Mouse (Mus musculus) liver, embryonic 16.5 days (tissue): ENCODE data around the gene Socs7. TPM values are rescaled to one million over a fixed set of nuclear protein-coding genes. Genes with fewer than 3 reads are reported as not detected.

Source experiments
- ATAC-seq: fragments of 200-750 bp; cut with Nextera tagmentation; 2 replicates; pipeline ENCODE4 v1.8.0; 2017; ENCODE audit warnings: low read depth, mild to moderate bottlenecking, moderate number of reproducible peaks, moderate library complexity
- H3K27ac ChIP-seq: fragments of 300-500 bp; sonication (generic); 2 replicates; pipeline ENCODE4 v1.5.1; 2014; ENCODE audit warnings: mild to moderate bottlenecking, low read length
- H3K27me3 ChIP-seq: fragments of 300-500 bp; sonication (generic); 2 replicates; pipeline ENCODE4 v1.6.1; 2014; ENCODE audit warnings: low read depth, low read length, mixed read lengths; ENCODE audit not compliant: control insufficient read depth, insufficient read depth
- H3K36me3 ChIP-seq: fragments of 300-500 bp; sonication (generic); 2 replicates; pipeline ENCODE4 v1.6.1; 2014; ENCODE audit warnings: mild to moderate bottlenecking; ENCODE audit not compliant: control insufficient read depth, insufficient read depth
- H3K4me1 ChIP-seq: fragments of 300-500 bp; sonication (generic); 2 replicates; pipeline ENCODE4 v1.6.1; 2014; ENCODE audit warnings: low read depth, low read length, mixed read lengths; ENCODE audit not compliant: control insufficient read depth
- H3K4me2 ChIP-seq: fragments of 300-500 bp; sonication (generic); 2 replicates; pipeline ENCODE4 v1.6.1; 2014; ENCODE audit warnings: low read depth, low read length, mixed read lengths
- H3K4me3 ChIP-seq: fragments of 300-500 bp; sonication (generic); 2 replicates; pipeline ENCODE4 v1.5.1; 2014; ENCODE audit warnings: low read depth, mild to moderate bottlenecking, low read length
- H3K9ac ChIP-seq: fragments of 300-500 bp; sonication (generic); 2 replicates; pipeline ENCODE4 v1.6.1; 2014; ENCODE audit warnings: low read depth, low read length
- H3K9me3 ChIP-seq: fragments of 300-500 bp; sonication (generic); replicated peaks from 2 replicates; pipeline ENCODE4 v1.6.1; 2016; ENCODE audit warnings: low read length; ENCODE audit not compliant: control insufficient read depth
- WGBS: fragments of 180-500 bp; shearing (Covaris S2); extraction: QIAGEN DNeasy Blood & Tissue Kit; methylation state at CpG from one replicate; pipeline ENCODE4 v1.1.7; 2014; ENCODE audit not compliant: insufficient replicate concordance; 5-methylcytosine and 5-hydroxymethylcytosine counted together
- polyA plus RNA-seq: library from polyadenylated mRNA; unstranded; fragments of >200 nt; fragmentation: Nextera tagmentation; extraction: Ambion mirVana; gene quantifications from 2 replicates; pipeline ENCODE4 v1.2.1, GENCODE M21; 2015

Socs7 gene
- polyA plus RNA-seq, 1 experiment from 2014 or later = 1.0 TPM

DNA sequence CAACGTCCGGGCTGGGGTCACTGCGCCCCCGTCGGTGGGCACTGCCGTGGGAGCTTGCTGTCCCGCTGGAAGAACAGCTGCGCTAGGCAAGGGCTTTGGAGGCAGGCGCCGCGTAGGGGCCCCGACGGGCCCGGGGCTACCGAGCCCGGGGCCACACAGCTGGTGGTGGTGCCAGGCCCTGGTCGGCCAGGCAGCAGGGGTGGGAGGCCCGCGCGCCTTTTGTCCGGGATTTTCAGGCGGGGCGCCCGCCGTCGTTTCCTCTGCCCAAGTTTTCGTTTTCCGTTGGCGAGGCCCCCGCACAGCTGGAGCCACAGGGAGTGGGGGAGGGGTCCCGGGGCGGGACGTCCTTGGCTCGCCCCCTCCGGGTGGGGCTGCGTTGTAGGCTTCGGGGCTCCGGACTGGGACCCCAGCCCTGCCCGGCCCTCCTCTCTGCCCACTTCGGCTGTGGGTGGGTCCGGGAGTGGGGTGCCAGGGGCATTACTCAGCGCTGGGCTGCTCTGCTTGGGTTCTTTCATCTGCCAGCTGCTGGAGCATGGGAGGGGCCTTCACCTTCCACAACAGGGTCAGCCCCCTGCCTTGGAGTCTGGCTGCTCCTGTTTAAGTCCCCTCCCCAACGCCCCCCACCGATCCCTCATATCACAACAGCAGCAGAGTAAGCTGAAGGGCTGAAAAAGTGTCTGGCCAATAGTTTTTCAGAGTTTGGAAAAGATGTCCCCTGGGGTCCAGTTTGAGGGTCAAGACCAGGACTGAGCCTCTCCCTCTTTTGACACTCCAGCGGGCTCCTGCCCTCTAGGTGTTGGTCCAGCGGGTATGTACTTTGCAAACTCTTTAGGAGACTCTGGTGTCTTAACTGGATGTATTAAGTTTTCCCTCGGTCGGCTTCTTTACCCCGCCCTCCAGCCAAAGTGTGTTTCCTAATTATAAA is 53.6 kb downstream of the Socs7 start:
- H3K27me3 ChIP-seq = no peaks in the 10 kb centered on the region
- H3K4me1 ChIP-seq = peaks cover 43% of the 10 kb centered on the region
- peak overlapping the region; percentile 99 for H3K4me2 ChIP-seq
- 2% methylated on average over 49 of the region's 49 CpGs for WGBS
- peak; percentile 50 for ATAC-seq
- peak overlapping the region; percentile 90 for H3K9ac ChIP-seq
- peak overlapping the region; percentile 70 for H3K27ac ChIP-seq
- H3K9me3 ChIP-seq = no peaks in the 10 kb centered on the region
- no peaks in the 10 kb centered on the region for H3K36me3 ChIP-seq
- H3K4me3 ChIP-seq = peak overlapping the region; percentile 90

- no peak for ATAC-seq
- no peaks in the 10 kb centered on the region for H3K9me3 ChIP-seq
- no peaks in the 10 kb centered on the region for H3K36me3 ChIP-seq
- peaks cover 43% of the 10 kb centered on the region for H3K4me1 ChIP-seq
- H3K9ac ChIP-seq = no peak overlapping the region
- H3K4me3 ChIP-seq = no peak overlapping the region; the same call in 1 of the 2 replicates
- no peak overlapping the region for H3K27ac ChIP-seq
- peak overlapping the region; percentile 99 for H3K4me2 ChIP-seq
- H3K27me3 ChIP-seq = no peaks in the 10 kb centered on the region
- WGBS = 7% methylated on average over 5 of the region's 5 CpGs
Observed at GRCm38 (mm10) chr11:97416637-97417035, 54.3 kb downstream of the Socs7 start.

GRCm38 (mm10) chr11:97418834-97419539 is 56.6 kb downstream of the Socs7 start:
- H3K27ac ChIP-seq = no peak overlapping the region
- H3K9me3 ChIP-seq = no peaks in the 10 kb centered on the region
- H3K4me3 ChIP-seq = no peak overlapping the region
- peaks cover 43% of the 10 kb centered on the region for H3K4me1 ChIP-seq
- no peak for ATAC-seq
- H3K27me3 ChIP-seq = no peaks in the 10 kb centered on the region
- H3K36me3 ChIP-seq = no peaks in the 10 kb centered on the region
- H3K4me2 ChIP-seq = no peak overlapping the region
- H3K9ac ChIP-seq = no peak overlapping the region
- WGBS = 65% methylated on average over 14 of the region's 14 CpGs

- peaks cover 46% of the 10 kb centered on the region for H3K4me1 ChIP-seq
- no peak overlapping the region for H3K4me2 ChIP-seq
- ATAC-seq = no peak
Observed at GRCm38 (mm10) chr11:97419540-97419900, 57.2 kb downstream of the Socs7 start.

DNA sequence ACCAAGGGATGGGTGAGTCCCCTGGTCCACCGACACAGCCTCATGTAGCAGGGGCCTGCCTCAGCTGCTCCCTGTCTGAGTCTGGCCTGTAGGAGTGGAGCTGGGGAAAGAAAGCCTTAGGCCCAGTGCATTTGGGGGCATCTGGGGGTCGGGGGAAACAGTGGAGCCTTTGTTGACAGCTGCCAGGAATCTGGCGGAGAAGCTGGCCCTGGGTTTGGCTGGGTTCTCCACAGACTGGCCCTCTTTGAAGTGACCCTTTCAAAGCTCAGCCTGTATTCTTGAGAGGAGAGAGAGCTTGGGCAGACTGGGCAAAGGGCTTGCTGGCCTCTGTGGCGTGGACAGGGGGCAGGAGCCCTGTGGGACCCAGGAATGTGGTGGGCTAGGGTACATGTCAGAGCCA is 60.2 kb downstream of the Socs7 start:
- no peak overlapping the region for H3K9ac ChIP-seq
- H3K27me3 ChIP-seq = no peaks in the 10 kb centered on the region
- H3K4me1 ChIP-seq = peaks cover 38% of the 10 kb centered on the region
- H3K4me2 ChIP-seq = no peak overlapping the region
- ATAC-seq = no peak
- no peaks in the 10 kb centered on the region for H3K9me3 ChIP-seq
- no peak overlapping the region for H3K4me3 ChIP-seq
- H3K27ac ChIP-seq = no peak overlapping the region
- H3K36me3 ChIP-seq = no peaks in the 10 kb centered on the region
- 63% methylated on average over 4 of the region's 4 CpGs for WGBS

More at GRCm38 (mm10) chr11:97419540-97419900, 57.2 kb downstream of the Socs7 start:
- Histone ChIP-seq H3K27me3 (no peaks in the 10 kb centered on the region), H3K27ac (no peak overlapping the region), H3K9me3 (no peaks in the 10 kb centered on the region), H3K9ac (no peak overlapping the region), H3K4me3 (no peak overlapping the region), H3K36me3 (no peaks in the 10 kb centered on the region)
- WGBS = 63% methylated on average over 5 of the region's 5 CpGs

- H3K27me3 ChIP-seq = no peaks in the 10 kb centered on the region
- H3K4me2 ChIP-seq = peak overlapping the region; percentile 66
- H3K9ac ChIP-seq = peak overlapping the region; percentile 46
- H3K27ac ChIP-seq = peak overlapping the region; percentile 77
- ATAC-seq = peak; percentile 65
- peak overlapping the region; percentile 43 for H3K4me3 ChIP-seq
- H3K36me3 ChIP-seq = no peaks in the 10 kb centered on the region
- 25% methylated on average over 5 of the region's 5 CpGs for WGBS
- H3K9me3 ChIP-seq = no peaks in the 10 kb centered on the region
- H3K4me1 ChIP-seq = peaks cover 48% of the 10 kb centered on the region
Observed at GRCm38 (mm10) chr11:97424092-97424692, 61.8 kb downstream of the Socs7 start.

DNA sequence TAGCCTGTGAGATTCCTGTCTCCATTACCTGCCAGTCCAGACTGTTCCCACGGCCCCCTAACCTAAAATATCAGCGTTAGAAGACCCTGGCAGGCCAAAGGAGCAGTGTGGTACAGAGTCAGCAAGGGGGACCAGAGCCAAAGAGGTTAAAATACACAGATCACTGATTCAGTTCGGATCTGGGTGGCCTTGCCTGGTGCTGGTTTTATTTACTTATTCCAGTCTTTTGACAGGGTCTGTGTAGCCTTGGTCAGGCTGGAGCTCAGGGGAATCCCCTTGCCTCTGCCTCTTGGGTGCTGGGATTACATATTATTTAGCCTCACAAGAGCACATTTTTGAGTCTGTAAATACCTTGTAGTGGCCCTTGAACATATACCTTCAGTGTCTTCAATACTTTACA is 62.5 kb downstream of the Socs7 start:
- no peaks in the 10 kb centered on the region for H3K9me3 ChIP-seq
- WGBS = 63% methylated on average over 3 of the region's 3 CpGs
- H3K4me1 ChIP-seq = peaks cover 51% of the 10 kb centered on the region
- H3K4me2 ChIP-seq = peak overlapping the region; percentile 66
- no peak for ATAC-seq
- no peaks in the 10 kb centered on the region for H3K36me3 ChIP-seq
- peak overlapping the region; percentile 25 for H3K9ac ChIP-seq
- H3K4me3 ChIP-seq = no peak overlapping the region; the same call in 1 of the 2 replicates
- H3K27me3 ChIP-seq = no peaks in the 10 kb centered on the region
- peak overlapping the region; percentile 77 for H3K27ac ChIP-seq

DNA sequence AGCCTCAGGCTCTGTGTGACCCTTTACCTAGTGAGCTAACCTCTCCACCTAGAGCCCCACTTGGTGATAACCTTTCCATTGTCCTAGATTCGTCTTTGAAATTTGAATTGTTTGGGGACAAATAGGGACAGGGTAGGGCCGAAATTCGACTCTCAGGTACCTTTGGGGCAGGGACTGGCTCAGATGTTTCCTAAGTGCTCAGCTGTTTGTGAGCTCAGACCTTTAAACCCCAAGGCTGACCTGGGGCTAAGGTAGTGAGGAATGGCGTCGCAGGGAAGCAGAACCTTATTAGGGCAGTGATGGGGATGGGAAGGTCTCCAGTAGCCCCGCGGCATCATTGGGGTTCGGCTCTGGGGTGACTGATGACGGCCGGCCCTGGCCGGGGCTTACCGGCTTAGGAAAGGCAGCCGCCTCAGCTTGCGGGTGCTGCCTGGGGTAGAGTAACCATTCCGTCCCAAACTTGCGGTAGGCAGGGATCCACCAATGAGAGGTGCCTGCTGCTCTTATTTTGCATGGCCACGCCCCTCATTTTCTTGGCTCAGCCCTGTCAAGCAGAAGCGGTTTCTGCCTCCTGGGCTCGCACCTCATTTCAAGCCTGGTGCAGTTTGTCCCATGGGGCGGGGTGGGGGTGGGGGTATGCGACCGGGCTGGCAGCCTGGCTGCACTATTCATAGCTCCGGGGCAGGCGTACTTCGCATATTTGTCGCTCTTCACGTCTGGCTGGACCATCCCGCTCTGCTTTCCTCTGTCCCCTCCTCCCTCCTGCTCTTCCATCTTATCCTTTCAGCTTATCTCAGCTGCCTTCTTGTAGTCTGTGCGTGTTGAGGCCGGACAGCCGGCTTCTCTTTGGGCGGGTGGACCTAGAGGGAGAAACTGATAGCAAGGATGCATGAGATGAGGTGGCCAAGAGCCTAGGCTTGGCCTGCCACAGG is 65.7 kb downstream of the Socs7 start:
- peaks cover 67% of the 10 kb centered on the region for H3K4me1 ChIP-seq
- 2% methylated on average over 32 of the region's 32 CpGs for WGBS
- ATAC-seq = peak; percentile 84
- H3K27me3 ChIP-seq = no peaks in the 10 kb centered on the region
- peak overlapping the region; percentile 65 for H3K4me3 ChIP-seq
- peak overlapping the region; percentile 80 for H3K9ac ChIP-seq
- H3K27ac ChIP-seq = peak overlapping the region; percentile 99
- no peaks in the 10 kb centered on the region for H3K9me3 ChIP-seq
- H3K36me3 ChIP-seq = no peaks in the 10 kb centered on the region
- H3K4me2 ChIP-seq = peak overlapping the region; percentile 85
